Mouse (Mus musculus) CH12.LX (cell line): Measurements from ENCODE around the gene Gramd1b.

ENCODE experiments used
- CHD2 ChIP-seq: IDR thresholded peaks from 2 replicates; pipeline ENCODE4 v1.6.1; 2011; ENCODE audit warnings: low read length, improper control_type of control experiment
- CTCF ChIP-seq, 2 experiments: IDR thresholded peaks in 1 of 2; conservative IDR thresholded peaks in 1 of 2; 2 replicates each; pipeline ENCODE4 v1.5.1; 2011 to 2012; ENCODE audit warnings: low read depth in 2 of 2, low read length in 2 of 2, improper control_type of control experiment in 1 of 2, inconsistent platforms in 1 of 2, mild to moderate bottlenecking in 1 of 2, moderate library complexity in 1 of 2
- JUND ChIP-seq: conservative IDR thresholded peaks from 2 replicates; pipeline ENCODE4 v1.6.1; 2011; ENCODE audit warnings: low read depth, low read length, improper control_type of control experiment
- MAX ChIP-seq: IDR thresholded peaks from 2 replicates; pipeline ENCODE4 v1.6.1; 2011; ENCODE audit warnings: low read length, improper control_type of control experiment
- MEF2A ChIP-seq: IDR thresholded peaks from 2 replicates; pipeline ENCODE4 v1.6.1; 2014; ENCODE audit warnings: low read depth, mild to moderate bottlenecking, inconsistent platforms, low read length, improper control_type of control experiment, borderline replicate concordance
- MYC ChIP-seq: IDR thresholded peaks from 2 replicates; pipeline ENCODE4 v1.6.1; 2011; ENCODE audit warnings: low read depth, mild to moderate bottlenecking, improper control_type of control experiment, low read length
- POLR2A ChIP-seq: IDR thresholded peaks from 2 replicates; pipeline ENCODE4 v1.6.1; 2011; ENCODE audit warnings: low read depth, mild to moderate bottlenecking, improper control_type of control experiment, low read length
- POLR2AphosphoS2 ChIP-seq: IDR thresholded peaks from 2 replicates; pipeline ENCODE4 v1.6.1; 2011; ENCODE audit warnings: low read depth, low read length, improper control_type of control experiment
- USF1 ChIP-seq: IDR thresholded peaks from 2 replicates; pipeline ENCODE4 v1.6.1; 2014; ENCODE audit warnings: low read depth, mild to moderate bottlenecking, inconsistent platforms, low read length, improper control_type of control experiment

DNA sequence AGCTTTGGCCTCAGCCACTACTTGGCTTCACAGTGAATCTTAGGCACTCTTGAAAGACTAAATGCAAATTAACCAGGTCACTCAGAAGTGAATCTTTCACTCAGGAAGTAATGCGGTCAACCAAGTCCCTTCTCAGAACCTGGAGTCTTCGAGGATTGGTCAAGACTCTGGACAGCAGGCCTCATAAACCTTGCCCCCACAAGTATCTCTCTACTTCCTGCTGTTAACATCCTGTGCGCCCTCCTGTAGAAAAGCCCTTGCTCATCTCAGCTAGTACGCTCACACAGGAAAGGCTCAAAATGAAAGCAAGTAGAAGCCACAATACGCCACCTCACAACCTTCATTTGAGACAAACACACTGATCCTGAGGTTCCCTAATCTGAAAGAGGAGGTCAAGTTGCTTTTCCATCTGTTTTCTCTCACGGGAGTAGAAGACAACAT is 107.7 kb downstream of the Gramd1b start:
- peak; percentile 1 for TF ChIP-seq MYC
- peak; percentile 64 for TF ChIP-seq POLR2A
- TF ChIP-seq CTCF (conservative IDR thresholded peaks at IDR 0.05 in 1 of 2, IDR thresholded peaks at IDR 0.05 in 1 of 2; ENCODE audit: low read depth in 2 of 2, low read length in 2 of 2) = no peak
- TF ChIP-seq POLR2AphosphoS2 = no peak
- peak; percentile 67; the same call in 1 of the 2 replicates for TF ChIP-seq CHD2
- no peak for TF ChIP-seq USF1
- TF ChIP-seq JUND = no peak
- no peak for TF ChIP-seq MAX
- TF ChIP-seq MEF2A = peak; percentile 48; the same call in 1 of the 2 replicates
